Mouse (Mus musculus) ES-E14 (cell line): ENCODE measurements around the gene Olfr1480. TPM values are rescaled to one million over a fixed set of nuclear protein-coding genes. Genes with fewer than 3 reads are reported as not detected.

Experiments
- DNase-seq: peaks from one replicate; pipeline ENCODE4 v3.0.0-alpha.2; 2013; ENCODE audit warnings: low read depth, low spot score
- H3K27ac ChIP-seq: 2 replicates; pipeline ENCODE4 v1.5.1; 2012; ENCODE audit warnings: low read depth, mild to moderate bottlenecking, low read length, moderate library complexity, mixed read lengths; ENCODE audit not compliant: poor library complexity, insufficient read depth, severe bottlenecking
- H3K36me3 ChIP-seq: 2 replicates; pipeline ENCODE4 v1.6.1; 2012; ENCODE audit warnings: mild to moderate bottlenecking, low read length, moderate library complexity, mixed read lengths; ENCODE audit not compliant: control insufficient read depth, poor library complexity, insufficient read depth, severe bottlenecking
- H3K4me1 ChIP-seq, 2 experiments: fragments of 150-350 bp in 1 of 2; sonication (generic) in 1 of 2; 2 replicates each; pipeline ENCODE4 v1.6.1; 2012; ENCODE audit warnings: low read length in 2 of 2, mild to moderate bottlenecking in 1 of 2, mixed read lengths in 1 of 2; ENCODE audit not compliant: control insufficient read depth in 2 of 2, insufficient read depth in 2 of 2, poor library complexity in 1 of 2
- H3K4me3 ChIP-seq, 2 experiments: fragments of 150-350 bp in 1 of 2; sonication (generic) in 1 of 2; 2 replicates each; pipeline ENCODE4 v1.5.1; 2012; ENCODE audit warnings: low read length in 2 of 2, low read depth in 1 of 2, mild to moderate bottlenecking in 1 of 2, mixed read lengths in 1 of 2; ENCODE audit not compliant: insufficient read depth in 1 of 2, poor library complexity in 1 of 2, severe bottlenecking in 1 of 2
- H3K9ac ChIP-seq: 2 replicates; pipeline ENCODE4 v1.6.1; 2012; ENCODE audit warnings: low read depth, mild to moderate bottlenecking, low read length, mixed read lengths; ENCODE audit not compliant: poor library complexity, insufficient read depth, severe bottlenecking
- H3K9me3 ChIP-seq: fragments of 150-350 bp; sonication (generic); 2 replicates; pipeline ENCODE4 v1.6.1; 2012; ENCODE audit warnings: low read depth, mild to moderate bottlenecking, low read length; ENCODE audit not compliant: control insufficient read depth, insufficient read depth
- CHD2 ChIP-seq: IDR thresholded peaks from 2 replicates; pipeline ENCODE4 v1.6.1; 2014; ENCODE audit warnings: mild to moderate bottlenecking, low read depth, low read length, inconsistent platforms
- HCFC1 ChIP-seq: IDR thresholded peaks from 2 replicates; pipeline ENCODE4 v1.6.1; 2012; ENCODE audit warnings: low read length, inconsistent platforms, borderline replicate concordance; ENCODE audit not compliant: insufficient read depth
- MAFK ChIP-seq: IDR thresholded peaks from 2 replicates; pipeline ENCODE4 v1.6.1; 2014; ENCODE audit warnings: mild to moderate bottlenecking, low read depth, low read length, inconsistent platforms; ENCODE audit not compliant: insufficient read depth
- ZC3H11A ChIP-seq: IDR thresholded peaks from 2 replicates; pipeline ENCODE4 v1.6.1; 2012; ENCODE audit warnings: low read depth, mild to moderate bottlenecking, inconsistent platforms, low read length, borderline replicate concordance
- ZNF384 ChIP-seq: IDR thresholded peaks from 2 replicates; pipeline ENCODE4 v1.6.1; 2012; ENCODE audit warnings: low read depth, low read length, inconsistent platforms
- in situ Hi-C, 2 experiments: fragments of 600-800 bp; cut with MboI; formaldehyde crosslinking; loops; one replicate each; pipeline ENCODE4 v1.15.1; 2025; ENCODE audit warnings: low sequenced_read_pairs in 2 of 2, inconsistent platforms in 1 of 2; ENCODE audit not compliant: unreplicated experiment in 2 of 2
- total RNA-seq: library from RNA; depleted of rRNA; stranded (reverse); fragments of 300-350 nt; gene quantifications from 2 replicates; pipeline ENCODE4 v1.2.3, GENCODE M21; 2012; rRNA removed

Gene Olfr1480
- total RNA-seq, result not detected in 2 replicates

GRCm38 (mm10) chr19:13527613-13528012 lies at the start of gene Olfr1480:
Olfr1480 (plus strand) TSS chr19:13527913.
- DNase-seq, result no peak
- H3K36me3 ChIP-seq, result no peaks in the 10 kb centered on the region
- no peak within 1 kb of the TSS for H3K27ac ChIP-seq
- H3K9ac ChIP-seq, result no peak within 1 kb of the TSS
- TF ChIP-seq ZNF384, result no peak
- TF ChIP-seq ZC3H11A, result no peak
- TF ChIP-seq CHD2, result no peak
- TF ChIP-seq MAFK, result no peak
- TF ChIP-seq HCFC1, result no peak
- no peaks in the 10 kb centered on the region for H3K4me1 ChIP-seq
- H3K9me3 ChIP-seq, result no peaks in the 10 kb centered on the region
- in situ Hi-C loops, result no loop called here
- H3K4me3 ChIP-seq, result no peak within 1 kb of the TSS

DNA sequence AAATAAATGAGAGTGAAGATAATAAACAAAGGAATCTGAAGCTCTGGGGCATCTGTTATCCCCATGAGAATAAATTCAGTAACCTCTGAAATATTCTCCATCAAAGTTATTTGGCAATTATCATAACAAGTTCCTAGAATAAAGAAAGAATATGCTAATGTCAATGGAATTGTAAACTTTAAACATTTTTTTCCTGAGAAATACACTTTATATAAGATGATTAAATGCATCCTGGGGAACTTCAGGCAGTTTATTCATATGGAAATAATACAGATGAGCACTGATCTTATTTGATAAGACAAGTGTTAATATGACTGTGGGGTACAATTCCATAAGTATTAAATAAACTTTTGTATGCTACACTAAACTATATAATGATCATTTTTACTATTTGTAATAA lies 47.6 kb upstream of the Olfr1480 start, which contains the start of gene Olfr1475:
Olfr1475 (minus strand) TSS at position 101 of the 400 bp plus-strand sequence.
- H3K36me3 ChIP-seq, result no peaks in the 10 kb centered on the region
- no peaks in the 10 kb centered on the region for H3K9me3 ChIP-seq
- in situ Hi-C loops, result no loop called here
- H3K27ac ChIP-seq, result no peak within 1 kb of the TSS
- no peak within 1 kb of the TSS for H3K9ac ChIP-seq
- no peak for DNase-seq
- TF ChIP-seq HCFC1 (no peak), ZC3H11A (no peak), ZNF384 (no peak), MAFK (no peak), CHD2 (no peak)
- H3K4me3 ChIP-seq, result no peak within 1 kb of the TSS
- no peaks in the 10 kb centered on the region for H3K4me1 ChIP-seq

DNA sequence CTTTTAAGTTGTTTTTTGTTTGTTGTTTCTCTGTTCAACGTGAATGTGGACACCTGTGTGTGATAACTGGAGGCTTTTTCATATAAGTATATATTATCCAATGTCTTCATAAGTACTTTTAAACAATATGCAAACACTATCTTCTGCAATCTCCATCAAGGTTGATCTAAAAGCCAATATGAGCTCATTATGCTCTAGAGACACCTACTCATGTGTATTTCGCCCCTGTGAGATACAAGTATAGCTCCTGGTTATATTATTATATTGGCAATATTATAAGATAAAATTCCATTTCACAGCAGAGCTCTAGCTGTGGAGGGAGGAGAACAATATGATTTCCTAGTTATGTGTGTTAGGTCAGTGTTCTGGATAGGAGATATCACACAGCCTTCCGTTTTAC lies 27.5 kb upstream of the Olfr1480 start, which contains the start of gene Olfr1477:
Olfr1477 (plus strand) TSS at position 301 of the 400 bp plus-strand sequence.
- H3K4me1 ChIP-seq, result no peaks in the 10 kb centered on the region
- no peak within 1 kb of the TSS for H3K9ac ChIP-seq
- H3K9me3 ChIP-seq, result no peaks in the 10 kb centered on the region
- in situ Hi-C loops, result no loop called here
- no peaks in the 10 kb centered on the region for H3K36me3 ChIP-seq
- TF ChIP-seq ZC3H11A, result no peak
- TF ChIP-seq ZNF384, result no peak
- no peak for TF ChIP-seq MAFK
- no peak for TF ChIP-seq CHD2
- no peak for TF ChIP-seq HCFC1
- H3K4me3 ChIP-seq, result no peak within 1 kb of the TSS
- no peak within 1 kb of the TSS for H3K27ac ChIP-seq
- DNase-seq, result no peak

Other genes starting within 250 kb of the Olfr1480 start
- not detected in 2 replicates for gene Olfr1465, start 212.4 kb upstream of the Olfr1480 start, total RNA-seq
- not detected in 2 replicates for gene Olfr1466, start 189.1 kb upstream of the Olfr1480 start, total RNA-seq
- gene Olfr1467, start 165.7 kb upstream of the Olfr1480 start, total RNA-seq, result not detected in 2 replicates
- not detected in 2 replicates for gene Olfr1469, start 120.1 kb upstream of the Olfr1480 start, total RNA-seq
- not detected in 2 replicates for gene Olfr1471, start 84.5 kb upstream of the Olfr1480 start, total RNA-seq
- not detected in 2 replicates for gene Olfr1472, start 71.8 kb upstream of the Olfr1480 start, total RNA-seq
- not detected in 2 replicates for gene Olfr1474, start 58.3 kb upstream of the Olfr1480 start, total RNA-seq
- not detected in 2 replicates for gene Olfr1475, start 47.7 kb upstream of the Olfr1480 start, total RNA-seq
- not detected in 2 replicates for gene Olfr1477, start 27.4 kb upstream of the Olfr1480 start, total RNA-seq
- gene Olfr1484, start 55.6 kb downstream of the Olfr1480 start, total RNA-seq, result not detected in 2 replicates
- not detected in 2 replicates for gene Olfr1487, start 89.5 kb downstream of the Olfr1480 start, total RNA-seq
- gene Olfr1489, start 103.7 kb downstream of the Olfr1480 start, total RNA-seq, result not detected in 2 replicates
- not detected in 2 replicates for gene Olfr1490, start 123.2 kb downstream of the Olfr1480 start, total RNA-seq
- gene Olfr1491, start 169.4 kb downstream of the Olfr1480 start, total RNA-seq, result not detected in 2 replicates
- not detected in 2 replicates for gene Olfr1493-ps1, start 195.4 kb downstream of the Olfr1480 start, total RNA-seq
- gene Olfr1494, start 211.8 kb downstream of the Olfr1480 start, total RNA-seq, result 0.22 and 0.26 TPM in 2 replicates
- gene Olfr1495, start 236.7 kb downstream of the Olfr1480 start, total RNA-seq, result 0.48 TPM in 1 of 2 replicates, not detected in the other
- gene Olfr1496, start 250.0 kb downstream of the Olfr1480 start, total RNA-seq, result not detected in 2 replicates